Mouse (Mus musculus): ENCODE results near the gene Ttc28.

- TF ChIP-seq CTCF (IDR thresholded peaks at IDR 0.05; ENCODE audit: low read depth, low read length) = no peak
- TF ChIP-seq POLR2A (IDR thresholded peaks at IDR 0.05; ENCODE audit: extremely low read depth, insufficient read depth, low read length) = no peak
Observed at GRCm38 (mm10) chr5:111151882-111152759, 272.5 kb downstream of the Ttc28 start.
